Mouse (Mus musculus) megakaryocyte, embryonic 14.5 days (primary cell): ENCODE data around the gene Rhbdd2.

Experiments
- FLI1 ChIP-seq: IDR thresholded peaks from 2 replicates; pipeline ENCODE4 v1.6.1; 2012; ENCODE audit warnings: low read length, inconsistent platforms, mixed read lengths
- GATA1 ChIP-seq: IDR thresholded peaks from 3 replicates; pipeline ENCODE4 v1.6.1; 2012; ENCODE audit warnings: mixed read lengths, low read length, inconsistent platforms, borderline replicate concordance

GRCm38 (mm10) chr5:135643552-135643842 lies 11.1 kb downstream of the Rhbdd2 start:
- no peak for TF ChIP-seq FLI1
- no peak for TF ChIP-seq GATA1
